Mouse (Mus musculus): Measurements from ENCODE around the gene U2surp. TPM values are rescaled to one million over a fixed set of nuclear protein-coding genes. Genes with fewer than 3 reads are reported as not detected.

Gene U2surp
- polyA plus RNA-seq (2012; ENCODE audit: insufficient read depth, low replicate concordance): 3.1 TPM in 1 of 2 replicates, not detected in the other

DNA sequence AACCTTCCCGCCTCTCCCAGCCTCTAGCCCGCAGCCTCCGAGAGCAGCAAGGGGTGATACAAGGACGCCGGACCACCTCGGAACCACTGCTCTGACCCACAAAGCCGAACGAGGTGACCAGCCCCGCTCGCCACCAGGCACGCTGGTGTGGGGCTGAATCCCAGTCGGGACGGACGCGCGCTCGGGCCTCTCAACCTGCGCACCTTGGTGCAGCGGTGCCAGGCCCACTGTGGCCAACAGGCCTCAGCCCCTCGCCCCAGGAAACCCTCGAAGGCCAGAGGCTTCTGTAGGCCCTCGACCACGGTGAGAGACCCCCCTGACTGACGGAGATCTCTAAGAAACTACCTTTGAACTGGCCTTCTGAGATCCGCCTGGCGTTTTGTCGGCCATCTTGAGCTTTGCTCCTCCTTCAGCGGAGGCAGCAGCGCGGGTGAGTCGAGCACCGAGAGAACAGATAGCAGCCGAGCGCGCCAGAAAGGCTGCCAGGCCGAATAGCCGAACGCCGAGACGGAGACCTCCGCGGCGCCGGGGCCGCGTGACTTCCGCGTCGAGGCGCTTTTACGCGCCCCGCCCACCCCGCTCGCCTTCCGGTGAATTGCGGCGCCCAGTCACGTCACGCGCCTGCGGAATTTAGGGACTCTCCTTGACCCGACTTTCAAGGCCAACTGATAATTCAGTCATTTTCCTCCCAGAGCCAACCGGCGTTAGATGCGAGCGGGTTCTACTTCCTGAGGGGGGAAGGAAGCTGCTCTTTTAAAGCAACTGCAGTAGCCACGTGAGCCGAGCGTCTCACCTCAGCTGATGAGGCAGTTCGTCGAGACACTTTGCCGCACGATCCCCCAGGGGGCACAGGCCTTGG, at the start of gene U2surp:
TSS of gene U2surp (minus strand) at position 525 of the 859 bp plus-strand sequence.
- Histone ChIP-seq H3K4me3 (replicated peaks) (peak within 1 kb of the TSS; percentile 99), H3K27me3 (replicated peaks) (no peaks in the 10 kb centered on the region), H3K4me1 (peaks cover 38% of the 10 kb centered on the region), H3K36me3 (replicated peaks; ENCODE audit: low read length) (peaks cover 10% of the 10 kb centered on the region), H3K9me3 (no peaks in the 10 kb centered on the region)
- TF ChIP-seq FLI1 (IDR thresholded peaks at IDR 0.05; ENCODE audit: low read length) (no peak), GATA1 (IDR thresholded peaks at IDR 0.05; ENCODE audit: borderline replicate concordance, low read length) (no peak)

- H3K4me1 ChIP-seq: peaks cover 20% of the 10 kb centered on the region
- H3K9me3 ChIP-seq: peaks cover 10% of the 10 kb centered on the region
- peaks cover 94% of the 10 kb centered on the region for H3K27me3 ChIP-seq (replicated peaks)
- TF ChIP-seq FLI1 (IDR thresholded peaks at IDR 0.05; ENCODE audit: low read length): no peak
- no peak for TF ChIP-seq GATA1 (IDR thresholded peaks at IDR 0.05; ENCODE audit: borderline replicate concordance, low read length)
- peak overlapping the region; percentile 89 for H3K4me3 ChIP-seq (replicated peaks)
- no peaks in the 10 kb centered on the region for H3K36me3 ChIP-seq (replicated peaks; ENCODE audit: low read length)
These were observed 48.3 kb upstream of the U2surp start for GRCm38 (mm10) chr9:95559936-95560735.

- Histone ChIP-seq H3K36me3 (replicated peaks; ENCODE audit: low read length) (no peaks in the 10 kb centered on the region), H3K9me3 (peaks cover 10% of the 10 kb centered on the region), H3K4me1 (peaks cover 20% of the 10 kb centered on the region), H3K27me3 (replicated peaks) (peaks cover 96% of the 10 kb centered on the region), H3K4me3 (replicated peaks) (peak within 1 kb of the TSS; percentile 89)
- TF ChIP-seq GATA1 (IDR thresholded peaks at IDR 0.05; ENCODE audit: borderline replicate concordance, low read length) (no peak), FLI1 (IDR thresholded peaks at IDR 0.05; ENCODE audit: low read length) (no peak)
These were observed 47.5 kb upstream of the U2surp start, which contains the start of gene Paqr9 for GRCm38 (mm10) chr9:95559059-95559935. TSS of gene Paqr9 (plus strand) at chr9:95559657.

DNA sequence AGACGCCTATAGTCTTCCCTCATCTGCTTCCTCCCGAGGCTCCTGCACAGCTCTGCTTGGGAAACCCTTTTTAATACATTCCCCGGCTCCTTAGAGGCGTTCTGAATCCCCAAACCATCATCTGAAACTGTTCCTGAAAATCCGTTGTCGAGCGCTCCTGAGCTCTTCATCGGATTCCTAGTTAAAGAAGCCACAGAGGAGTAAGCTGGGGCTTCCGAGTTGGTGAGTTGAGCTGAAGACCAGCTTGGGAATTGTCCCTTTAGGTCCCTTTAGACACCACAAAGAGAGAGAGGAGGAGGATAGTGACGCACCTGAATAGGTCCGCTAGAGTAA, 46.9 kb upstream of the U2surp start:
- Histone ChIP-seq H3K27me3 (replicated peaks) (peaks cover 95% of the 10 kb centered on the region), H3K36me3 (replicated peaks; ENCODE audit: low read length) (no peaks in the 10 kb centered on the region), H3K9me3 (peaks cover 10% of the 10 kb centered on the region), H3K4me3 (replicated peaks) (peak overlapping the region; percentile 89), H3K4me1 (peaks cover 20% of the 10 kb centered on the region)
- TF ChIP-seq FLI1 (IDR thresholded peaks at IDR 0.05; ENCODE audit: low read length) (no peak), GATA1 (IDR thresholded peaks at IDR 0.05; ENCODE audit: borderline replicate concordance, low read length) (no peak)

DNA sequence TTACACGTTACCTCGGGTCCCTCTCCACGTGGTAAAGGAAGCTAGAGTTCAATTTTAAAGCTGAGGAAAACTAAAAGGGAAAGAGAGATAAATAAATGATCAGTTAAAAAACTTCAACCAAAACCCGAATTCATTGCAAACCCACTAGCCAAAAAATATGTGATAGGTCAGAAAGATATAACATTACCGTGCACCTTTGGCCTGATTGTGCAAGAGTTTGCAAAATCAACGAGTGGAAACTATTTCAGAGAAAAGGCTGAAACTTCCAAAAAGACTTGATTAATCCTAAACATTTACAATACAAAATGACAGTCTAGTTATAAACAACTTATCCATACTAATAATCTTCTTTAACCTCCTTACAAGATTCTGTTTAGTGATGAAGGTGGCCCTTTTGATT, 45.9 kb upstream of the U2surp start:
- no peak for TF ChIP-seq GATA1 (IDR thresholded peaks at IDR 0.05; ENCODE audit: borderline replicate concordance, low read length)
- TF ChIP-seq FLI1 (IDR thresholded peaks at IDR 0.05; ENCODE audit: low read length): no peak
- Histone ChIP-seq H3K4me3 (replicated peaks) (no peak overlapping the region), H3K36me3 (replicated peaks; ENCODE audit: low read length) (no peaks in the 10 kb centered on the region), H3K27me3 (replicated peaks) (peaks cover 92% of the 10 kb centered on the region), H3K4me1 (peaks cover 20% of the 10 kb centered on the region), H3K9me3 (peaks cover 10% of the 10 kb centered on the region)

DNA sequence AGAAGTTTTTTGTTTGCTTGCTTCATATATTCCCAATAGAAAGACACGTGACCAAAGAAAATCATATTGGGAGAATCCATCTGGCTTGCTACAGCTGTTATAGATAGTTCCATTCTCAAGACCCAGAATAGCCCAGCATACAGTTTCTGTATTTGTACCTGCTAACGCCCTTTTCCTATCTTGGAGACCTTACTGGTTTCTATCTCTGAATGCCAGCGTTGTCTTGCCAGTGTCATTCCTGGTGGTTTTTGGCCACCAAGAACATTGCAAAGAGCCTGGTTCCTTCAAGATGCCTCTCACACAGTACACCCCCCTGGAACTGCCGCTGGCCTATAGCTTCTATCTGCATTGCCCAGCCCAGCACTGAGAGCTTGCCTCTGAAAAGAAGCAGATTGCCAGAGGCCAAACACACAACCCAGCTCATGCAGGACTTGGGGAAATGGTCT, 44.3 kb upstream of the U2surp start:
- Histone ChIP-seq H3K27me3 (replicated peaks) (peaks cover 79% of the 10 kb centered on the region), H3K9me3 (peaks cover 10% of the 10 kb centered on the region), H3K4me1 (peaks cover 21% of the 10 kb centered on the region), H3K36me3 (replicated peaks; ENCODE audit: low read length) (no peaks in the 10 kb centered on the region), H3K4me3 (replicated peaks) (no peak overlapping the region)
- TF ChIP-seq GATA1 (IDR thresholded peaks at IDR 0.05; ENCODE audit: borderline replicate concordance, low read length) (no peak), FLI1 (IDR thresholded peaks at IDR 0.05; ENCODE audit: low read length) (no peak)

- H3K4me1 ChIP-seq: peaks cover 21% of the 10 kb centered on the region
These were observed 43.5 kb upstream of the U2surp start for GRCm38 (mm10) chr9:95555233-95555740.

GRCm38 (mm10) chr9:95554231-95555221, 42.7 kb upstream of the U2surp start:
- H3K9me3 ChIP-seq: no peaks in the 10 kb centered on the region
- H3K4me1 ChIP-seq: peaks cover 13% of the 10 kb centered on the region
- H3K4me3 ChIP-seq (replicated peaks): no peak overlapping the region
- TF ChIP-seq FLI1 (IDR thresholded peaks at IDR 0.05; ENCODE audit: low read length) (no peak), GATA1 (IDR thresholded peaks at IDR 0.05; ENCODE audit: borderline replicate concordance, low read length) (no peak)
- H3K36me3 ChIP-seq (replicated peaks; ENCODE audit: low read length): no peaks in the 10 kb centered on the region
- peaks cover 72% of the 10 kb centered on the region for H3K27me3 ChIP-seq (replicated peaks)

More at GRCm38 (mm10) chr9:95555233-95555740, 43.5 kb upstream of the U2surp start:
- Histone ChIP-seq H3K9me3 (peaks cover 3% of the 10 kb centered on the region), H3K27me3 (replicated peaks) (peaks cover 75% of the 10 kb centered on the region), H3K4me3 (replicated peaks) (no peak overlapping the region), H3K36me3 (replicated peaks; ENCODE audit: low read length) (no peaks in the 10 kb centered on the region)
- no peak for TF ChIP-seq FLI1 (IDR thresholded peaks at IDR 0.05; ENCODE audit: low read length)
- TF ChIP-seq GATA1 (IDR thresholded peaks at IDR 0.05; ENCODE audit: borderline replicate concordance, low read length): no peak
